Mouse (Mus musculus) forebrain, embryonic 16.5 days (tissue): ENCODE data around the gene Samd4b. TPM values are rescaled to one million over a fixed set of nuclear protein-coding genes. Genes with fewer than 3 reads are reported as not detected.
"Not testable (repeated sequence)": the region's sequence is repeated elsewhere in the genome, so short reads cannot be mapped to it uniquely, and the experiment has no call there.

ENCODE experiments used
- ATAC-seq: fragments of 200-750 bp; cut with Nextera tagmentation; 2 replicates; pipeline ENCODE4 v1.8.0; 2017; ENCODE audit warnings: mild to moderate bottlenecking, moderate library complexity
- H3K27ac ChIP-seq: fragments of 300-500 bp; sonication (generic); 2 replicates; pipeline ENCODE4 v1.5.1; 2014; ENCODE audit warnings: low read length, control low read depth
- H3K27me3 ChIP-seq: fragments of 300-500 bp; sonication (generic); replicated peaks from 2 replicates; pipeline ENCODE4 v1.6.1; 2014; ENCODE audit warnings: low read length; ENCODE audit not compliant: control insufficient read depth, insufficient read depth
- H3K36me3 ChIP-seq: fragments of 300-500 bp; sonication (generic); 2 replicates; pipeline ENCODE4 v1.6.1; 2014; ENCODE audit not compliant: control insufficient read depth, insufficient read depth
- H3K4me1 ChIP-seq: fragments of 300-500 bp; sonication (generic); replicated peaks from 2 replicates; pipeline ENCODE4 v1.6.1; 2014; ENCODE audit warnings: low read length; ENCODE audit not compliant: control insufficient read depth, insufficient read depth
- H3K4me2 ChIP-seq: fragments of 300-500 bp; sonication (generic); 2 replicates; pipeline ENCODE4 v1.6.1; 2014; ENCODE audit warnings: mild to moderate bottlenecking, low read length, control low read depth
- H3K4me3 ChIP-seq: fragments of 300-500 bp; sonication (generic); replicated peaks from 2 replicates; pipeline ENCODE4 v1.5.1; 2014; ENCODE audit warnings: mild to moderate bottlenecking, low read length, control low read depth
- H3K9ac ChIP-seq: fragments of 300-500 bp; sonication (generic); replicated peaks from 2 replicates; pipeline ENCODE4 v1.6.1; 2014; ENCODE audit warnings: low read depth, low read length, control low read depth
- H3K9me3 ChIP-seq: fragments of 300-500 bp; sonication (generic); 2 replicates; pipeline ENCODE4 v1.6.1; 2016; ENCODE audit warnings: low read length; ENCODE audit not compliant: control insufficient read depth
- WGBS: fragments of 180-500 bp; shearing (Covaris S2); extraction: QIAGEN DNeasy Blood & Tissue Kit; methylation state at CpG from one replicate; pipeline ENCODE4 v1.1.7; 2014; 5-methylcytosine and 5-hydroxymethylcytosine counted together
- polyA plus RNA-seq: library from polyadenylated mRNA; unstranded; fragments of >200 nt; fragmentation: Nextera tagmentation; extraction: Ambion mirVana; gene quantifications from 2 replicates; pipeline ENCODE4 v1.2.1, GENCODE M21; 2015

The Samd4b gene
- polyA plus RNA-seq, 1 experiment from 2014 or later: 25.3 TPM

GRCm38 (mm10) chr7:28545048-28545890 is 52.7 kb downstream of the Samd4b start:
- H3K9ac ChIP-seq: no peak overlapping the region
- H3K27ac ChIP-seq: no peak overlapping the region
- 28% methylated on average over 14 of the region's 14 CpGs for WGBS
- H3K4me3 ChIP-seq: no peak overlapping the region
- H3K36me3 ChIP-seq: no peaks in the 10 kb centered on the region
- H3K4me1 ChIP-seq: peaks cover 8% of the 10 kb centered on the region
- H3K27me3 ChIP-seq: peaks cover 31% of the 10 kb centered on the region
- no peak overlapping the region for H3K4me2 ChIP-seq
- no peak for ATAC-seq
- H3K9me3 ChIP-seq: no peaks in the 10 kb centered on the region

- H3K9ac ChIP-seq: no peak overlapping the region
- no peaks in the 10 kb centered on the region for H3K9me3 ChIP-seq
- H3K27ac ChIP-seq: no peak overlapping the region
- no peaks in the 10 kb centered on the region for H3K36me3 ChIP-seq
- peaks cover 8% of the 10 kb centered on the region for H3K4me1 ChIP-seq
- H3K27me3 ChIP-seq: peaks cover 31% of the 10 kb centered on the region
- H3K4me2 ChIP-seq: no peak overlapping the region
- 4% methylated on average over 25 of the region's 27 CpGs for WGBS
- H3K4me3 ChIP-seq: no peak overlapping the region
- ATAC-seq: no peak
These were observed 53.8 kb downstream of the Samd4b start for GRCm38 (mm10) chr7:28544051-28544601.

DNA sequence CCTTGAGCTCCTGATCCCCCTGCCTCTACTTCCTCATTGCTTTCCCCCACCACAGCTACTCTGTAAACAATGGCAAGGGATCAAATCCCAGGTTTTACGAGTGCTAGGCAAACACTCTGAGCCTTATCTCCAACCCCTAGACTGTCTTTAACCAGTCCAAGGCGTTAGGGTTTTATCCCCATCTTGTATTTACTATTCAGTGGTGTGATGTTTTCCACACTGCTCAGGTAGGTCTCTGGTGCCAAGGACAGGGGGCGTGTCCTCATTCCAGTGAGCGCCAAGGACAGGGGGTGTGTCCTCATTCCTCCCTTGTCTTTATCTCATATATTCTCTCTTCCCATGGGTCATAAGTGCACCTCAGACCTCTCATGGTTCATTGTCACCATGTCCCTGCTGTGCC is 57.4 kb downstream of the Samd4b start, which contains the start of gene Sycn:
TSS of gene Sycn (plus strand) at position 360 of the 400 bp plus-strand sequence.
- Histone ChIP-seq H3K36me3 (no peaks in the 10 kb centered on the region), H3K4me2 (no peak within 1 kb of the TSS), H3K27me3 (peaks cover 12% of the 10 kb centered on the region), H3K9me3 (no peaks in the 10 kb centered on the region), H3K4me3 (no peak within 1 kb of the TSS), H3K9ac (no peak within 1 kb of the TSS), H3K4me1 (no peaks in the 10 kb centered on the region), H3K27ac (no peak within 1 kb of the TSS)
- ATAC-seq: no peak
- 85% methylated on average over 4 of the region's 4 CpGs for WGBS

- WGBS: 92% methylated on average over 6 of the region's 6 CpGs
- not testable (repeated sequence) for H3K4me2 ChIP-seq, H3K4me1 ChIP-seq, H3K4me3 ChIP-seq, H3K36me3 ChIP-seq, H3K27me3 ChIP-seq, H3K9ac ChIP-seq, ATAC-seq, H3K9me3 ChIP-seq, H3K27ac ChIP-seq
These were observed 59.1 kb downstream of the Samd4b start for GRCm38 (mm10) chr7:28538886-28539285.

DNA sequence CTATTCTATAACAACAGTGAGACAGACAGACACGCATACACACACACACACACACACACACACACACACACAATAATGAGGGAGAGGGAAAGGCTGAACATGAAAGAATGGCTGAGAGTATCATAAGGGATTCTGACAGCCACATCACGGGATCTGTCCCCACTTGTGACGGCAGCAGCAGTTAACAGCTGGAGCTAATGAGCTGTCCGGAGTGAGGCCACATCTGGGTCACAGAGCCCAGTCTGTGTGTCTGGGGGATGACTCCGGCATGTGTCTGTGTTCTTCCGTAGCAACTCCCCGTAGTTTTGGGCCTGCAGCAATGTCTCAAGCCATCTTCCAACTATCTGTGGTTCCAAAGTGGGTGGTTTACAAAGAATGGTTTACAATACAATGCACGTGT is 65.9 kb downstream of the Samd4b start:
- Histone ChIP-seq H3K4me1 (no peaks in the 10 kb centered on the region), H3K4me3 (no peak overlapping the region), H3K9me3 (no peaks in the 10 kb centered on the region), H3K36me3 (no peaks in the 10 kb centered on the region), H3K27ac (no peak overlapping the region), H3K9ac (no peak overlapping the region), H3K4me2 (no peak overlapping the region), H3K27me3 (no peaks in the 10 kb centered on the region)
- no peak for ATAC-seq
- WGBS: 76% methylated on average over 8 of the region's 8 CpGs

GRCm38 (mm10) chr7:28527922-28528719 is 69.8 kb downstream of the Samd4b start:
- Histone ChIP-seq H3K4me2 (no peak overlapping the region), H3K9ac (no peak overlapping the region), H3K4me1 (no peaks in the 10 kb centered on the region), H3K4me3 (no peak overlapping the region), H3K27me3 (no peaks in the 10 kb centered on the region), H3K36me3 (no peaks in the 10 kb centered on the region), H3K9me3 (no peaks in the 10 kb centered on the region), H3K27ac (no peak overlapping the region)
- ATAC-seq: no peak
- 5% methylated on average over 19 of the region's 19 CpGs for WGBS

GRCm38 (mm10) chr7:28522536-28522935 is 75.4 kb downstream of the Samd4b start, which contains the start of gene Ifnl3:
Ifnl3 (plus strand) TSS chr7:28522836.
- not testable (repeated sequence) for H3K27me3 ChIP-seq, ATAC-seq, H3K4me2 ChIP-seq, H3K4me1 ChIP-seq, H3K4me3 ChIP-seq, H3K9ac ChIP-seq, H3K27ac ChIP-seq, H3K9me3 ChIP-seq, H3K36me3 ChIP-seq
- 72% methylated on average over 5 of the region's 6 CpGs for WGBS

GRCm38 (mm10) chr7:28511441-28511840 is 86.5 kb downstream of the Samd4b start:
- H3K9ac ChIP-seq: no peak overlapping the region
- no peaks in the 10 kb centered on the region for H3K4me1 ChIP-seq
- ATAC-seq: no peak
- no peaks in the 10 kb centered on the region for H3K36me3 ChIP-seq
- no peak overlapping the region for H3K4me3 ChIP-seq
- WGBS: 68% methylated on average over 8 of the region's 8 CpGs
- H3K27me3 ChIP-seq: no peaks in the 10 kb centered on the region
- no peak overlapping the region for H3K4me2 ChIP-seq
- no peaks in the 10 kb centered on the region for H3K9me3 ChIP-seq
- no peak overlapping the region for H3K27ac ChIP-seq

DNA sequence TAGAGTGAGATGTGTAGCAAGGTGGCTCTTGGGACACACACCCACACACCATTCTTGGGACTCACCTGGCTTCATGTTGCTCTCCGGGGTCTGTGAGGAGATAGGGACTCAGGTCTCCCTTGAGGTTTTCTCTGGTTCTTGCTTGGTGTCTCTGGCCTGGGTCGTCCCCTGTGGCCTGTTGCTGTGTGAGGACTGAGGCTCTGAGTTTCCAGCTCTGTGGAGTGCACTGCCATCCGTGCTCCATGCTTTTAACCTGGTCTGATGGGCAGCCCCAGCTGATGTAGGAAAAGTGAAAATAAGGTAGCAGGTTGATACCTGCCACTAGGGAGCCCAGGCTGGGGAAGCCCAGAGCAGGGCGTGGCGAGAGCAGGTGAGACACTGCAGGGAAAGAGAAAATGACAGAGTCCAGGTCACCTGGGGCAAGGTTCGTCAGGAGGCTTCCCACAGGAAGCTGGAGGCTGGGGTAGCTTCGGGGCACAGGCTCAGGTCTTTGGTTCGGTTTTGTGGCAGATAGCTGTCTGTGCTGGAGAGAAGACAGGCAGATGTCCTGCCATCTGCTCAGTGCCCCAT is 87.5 kb downstream of the Samd4b start, which contains the start of gene Ifnl2:
TSS of gene Ifnl2 (minus strand) at position 51 of the 570 bp plus-strand sequence.
- H3K9me3 ChIP-seq, ATAC-seq, H3K9ac ChIP-seq, H3K4me1 ChIP-seq, H3K4me2 ChIP-seq, H3K4me3 ChIP-seq, H3K36me3 ChIP-seq, H3K27ac ChIP-seq, H3K27me3 ChIP-seq: not testable (repeated sequence)
- 63% methylated on average over 8 of the region's 8 CpGs for WGBS
